Mouse (Mus musculus) ES-E14 (cell line): ENCODE data around the gene Myg1.

ENCODE experiments used
- CHD2 ChIP-seq: IDR thresholded peaks from 2 replicates; pipeline ENCODE4 v1.6.1; 2014; ENCODE audit warnings: mild to moderate bottlenecking, low read depth, low read length, inconsistent platforms
- HCFC1 ChIP-seq: IDR thresholded peaks from 2 replicates; pipeline ENCODE4 v1.6.1; 2012; ENCODE audit warnings: low read length, inconsistent platforms, borderline replicate concordance; ENCODE audit not compliant: insufficient read depth
- MAFK ChIP-seq: IDR thresholded peaks from 2 replicates; pipeline ENCODE4 v1.6.1; 2014; ENCODE audit warnings: mild to moderate bottlenecking, low read depth, low read length, inconsistent platforms; ENCODE audit not compliant: insufficient read depth
- ZC3H11A ChIP-seq: IDR thresholded peaks from 2 replicates; pipeline ENCODE4 v1.6.1; 2012; ENCODE audit warnings: low read depth, mild to moderate bottlenecking, inconsistent platforms, low read length, borderline replicate concordance
- ZNF384 ChIP-seq: IDR thresholded peaks from 2 replicates; pipeline ENCODE4 v1.6.1; 2012; ENCODE audit warnings: low read depth, low read length, inconsistent platforms

DNA sequence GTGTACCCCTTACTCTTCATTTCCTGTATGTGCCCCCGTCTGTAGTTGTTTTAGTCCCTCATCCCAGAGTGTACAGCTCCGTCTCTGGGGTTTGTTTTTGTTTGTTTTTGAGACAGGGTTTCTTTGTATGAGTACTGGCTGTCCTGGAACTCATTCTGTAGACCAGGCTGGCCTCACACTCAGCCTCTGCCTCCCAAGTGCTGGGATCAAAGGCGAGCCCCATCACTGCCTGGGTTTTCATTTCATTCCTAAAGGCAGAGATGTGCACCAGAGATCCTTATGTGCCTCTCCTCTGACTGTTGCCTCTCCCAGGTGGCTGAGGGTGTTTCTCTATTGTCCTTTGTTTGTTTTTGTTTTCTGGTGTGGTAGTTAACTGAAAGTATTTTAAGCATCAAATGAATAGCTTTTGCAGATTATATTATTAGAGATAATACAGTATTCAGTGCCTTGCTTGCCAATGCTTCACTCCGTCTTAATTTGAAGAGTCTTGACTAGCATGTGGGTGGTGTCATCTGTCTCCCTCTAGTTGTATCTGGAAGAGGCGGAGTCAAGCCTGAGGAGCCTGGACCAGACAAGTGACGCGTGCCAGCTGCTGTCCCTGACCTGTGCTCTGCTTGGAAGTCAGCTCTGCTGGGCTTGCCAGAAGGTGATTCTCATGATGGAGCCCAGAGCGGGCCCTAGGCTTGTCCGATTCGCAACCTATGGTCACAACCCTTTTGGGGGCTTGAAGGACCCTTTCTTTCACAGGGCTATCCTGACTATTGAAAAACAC is 21.2 kb upstream of the Myg1 start:
- TF ChIP-seq ZNF384 (no peak), ZC3H11A (no peak), MAFK (no peak), CHD2 (no peak), HCFC1 (no peak)
